Mouse (Mus musculus) right cerebral cortex, postnatal 4 days (tissue): ENCODE results near the gene Ldlrad1.

Experiments used
- DNase-seq: peaks from one replicate; pipeline ENCODE4 v3.0.0-alpha.2; 2022

Gene Ldlrad1

DNA sequence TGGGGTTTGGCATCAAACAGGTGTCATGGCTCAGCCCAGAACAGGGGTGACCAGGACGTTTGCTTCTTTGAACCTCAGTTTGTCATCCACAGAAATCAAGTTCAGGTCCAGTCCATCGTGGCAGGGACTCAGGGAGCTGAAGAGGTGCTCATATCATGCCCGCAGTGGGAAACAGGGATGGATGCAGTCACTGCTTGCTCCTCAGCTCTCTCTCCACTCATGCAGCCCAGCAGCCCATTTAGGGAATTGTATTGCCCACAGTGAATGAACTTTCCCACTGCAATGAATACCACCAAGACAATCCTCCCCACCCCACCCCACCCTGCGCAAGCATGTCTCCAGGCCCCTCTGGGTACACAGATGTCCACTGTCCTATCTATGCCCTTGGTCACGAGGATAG is 3.0 kb downstream of the Ldlrad1 start:
- DNase-seq: no peak

DNA sequence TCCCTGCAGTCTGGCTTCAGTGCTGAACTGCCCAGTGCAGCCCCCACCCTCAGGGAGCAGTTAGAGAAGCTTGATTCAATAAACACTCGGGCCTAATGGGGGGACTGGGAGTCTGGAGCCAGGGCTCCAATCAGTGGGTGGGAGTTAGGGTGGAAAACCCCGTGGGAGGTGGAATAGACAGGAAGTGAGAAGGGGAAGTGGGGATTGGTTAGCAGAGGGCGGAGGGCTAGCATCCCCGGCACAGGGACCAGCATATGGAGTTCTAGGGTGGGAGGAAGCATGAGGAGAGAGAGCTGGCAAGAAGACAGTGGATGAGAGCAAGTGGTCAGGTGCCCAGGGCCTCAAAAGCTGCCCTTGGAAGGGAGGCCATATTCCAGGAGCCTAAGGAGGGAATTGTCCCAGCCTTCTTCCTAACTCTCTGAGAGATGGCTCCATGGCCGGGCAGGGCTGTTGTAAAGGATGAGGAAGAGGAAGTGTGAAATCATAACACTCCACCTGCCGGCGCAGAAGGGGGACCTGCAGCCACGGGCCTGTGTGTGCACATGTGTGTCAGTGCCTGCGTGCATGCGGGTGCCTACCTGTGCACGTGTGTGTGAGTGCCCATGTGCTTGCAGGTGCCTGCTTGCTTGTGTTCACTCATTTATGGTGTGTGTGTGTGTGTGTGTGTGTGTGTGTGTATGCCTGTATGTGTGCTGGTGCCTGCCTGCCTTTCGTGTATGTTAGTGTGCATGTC is 4.5 kb downstream of the Ldlrad1 start:
- no peak for DNase-seq

DNA sequence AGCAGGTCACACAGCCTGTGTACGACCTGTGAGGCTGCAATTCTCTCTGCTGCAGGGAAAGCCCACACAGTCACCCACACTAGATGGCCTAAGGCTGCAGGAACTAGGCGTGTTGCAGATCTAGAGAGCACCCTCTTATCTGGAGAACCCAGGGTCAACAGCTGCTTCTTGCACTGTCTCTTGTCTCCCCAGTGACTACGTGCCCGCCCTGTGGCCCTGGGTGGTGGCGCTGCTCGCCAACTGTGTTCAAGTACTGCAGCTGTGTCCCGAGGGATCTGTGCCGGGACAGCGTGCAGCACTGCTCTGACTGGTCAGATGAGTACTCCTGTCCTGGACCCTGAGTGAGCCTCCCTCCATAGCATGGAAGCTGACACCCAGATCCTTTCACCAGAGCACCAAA is 8.6 kb downstream of the Ldlrad1 start:
- no peak for DNase-seq

DNA sequence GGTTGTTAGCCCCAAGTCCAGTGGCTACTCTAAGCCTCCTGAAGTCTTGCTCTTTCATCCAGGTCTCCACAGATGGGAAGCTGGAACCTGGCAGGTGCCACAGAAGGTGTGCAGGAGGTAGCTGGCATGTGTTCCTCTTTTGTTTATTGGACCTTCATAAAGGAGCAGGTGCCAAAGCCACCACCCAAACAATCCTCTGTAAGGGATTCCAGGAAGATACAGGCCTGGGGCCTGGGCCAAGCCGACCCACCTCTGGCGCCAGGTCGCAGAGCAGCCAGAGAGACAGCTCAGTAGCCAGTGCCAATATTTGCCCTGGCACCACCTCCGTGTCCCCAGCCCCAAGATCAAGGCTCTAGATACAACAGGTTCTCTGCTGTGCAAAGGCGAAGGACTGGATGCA is 12.5 kb downstream of the Ldlrad1 start:
- no peak for DNase-seq

DNA sequence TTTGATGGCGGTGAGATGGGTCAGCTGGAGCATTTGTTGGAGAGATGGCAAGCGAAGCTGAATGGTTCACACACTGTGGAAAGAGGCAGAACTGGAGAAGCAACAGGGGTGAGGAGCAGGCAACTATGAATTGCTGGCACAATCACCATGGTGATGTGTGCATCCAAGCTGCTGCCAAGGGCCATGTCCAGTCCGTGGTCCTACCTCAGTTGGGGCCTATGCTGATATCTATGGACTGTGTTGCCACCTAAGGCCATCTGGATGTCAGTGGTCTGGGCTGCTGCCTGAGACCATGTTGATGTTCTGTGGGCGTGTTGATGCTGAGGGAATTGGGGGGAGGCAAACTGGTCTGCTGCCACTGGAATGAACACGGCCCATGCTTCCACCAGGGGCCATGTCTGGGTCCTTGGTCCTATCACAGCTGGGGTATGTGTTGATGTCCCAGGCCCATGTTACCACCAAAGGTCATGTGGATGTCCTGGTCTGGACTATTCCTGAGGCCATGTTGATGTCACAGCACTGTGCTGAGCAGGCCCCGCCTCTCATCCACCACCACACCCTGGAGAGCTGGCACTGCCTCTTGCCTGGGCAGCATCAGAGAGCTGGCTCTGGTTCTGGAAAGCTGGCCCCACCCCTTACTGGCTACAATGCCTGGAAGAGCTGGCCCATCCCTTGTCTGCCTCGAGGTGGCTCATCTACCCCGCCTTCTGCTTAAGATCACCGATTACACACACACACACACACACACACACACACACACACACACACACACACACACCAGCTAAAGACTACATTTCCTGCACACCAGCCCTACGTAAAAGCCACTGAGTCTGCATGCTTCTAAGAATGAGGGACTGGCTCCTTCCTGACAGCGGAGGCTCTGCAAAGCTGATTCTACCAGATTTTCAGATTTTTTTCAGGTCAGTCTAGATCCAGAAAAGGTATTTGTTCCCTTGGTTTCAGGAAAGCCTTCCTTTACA is 14.5 kb downstream of the Ldlrad1 start:
- no peak for DNase-seq

DNA sequence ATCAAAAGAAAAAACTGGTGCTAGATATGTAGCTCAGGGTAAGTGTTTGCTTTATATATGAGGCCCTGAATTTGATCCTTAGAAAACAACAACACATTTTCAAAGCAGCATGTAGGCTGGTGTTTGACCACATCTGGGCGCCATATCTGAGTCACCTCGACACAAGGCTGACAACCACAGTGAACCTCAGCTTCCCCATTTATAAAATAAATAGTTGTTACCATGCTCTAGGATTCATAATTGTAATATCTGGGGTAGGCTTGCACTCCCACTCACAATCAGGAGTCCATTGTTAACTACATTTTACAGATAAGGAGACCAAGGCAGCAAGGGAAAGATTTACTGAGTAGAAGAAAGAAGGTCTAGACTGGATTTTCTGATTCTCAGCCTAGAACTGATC is 17.3 kb downstream of the Ldlrad1 start:
- no peak for DNase-seq

DNA sequence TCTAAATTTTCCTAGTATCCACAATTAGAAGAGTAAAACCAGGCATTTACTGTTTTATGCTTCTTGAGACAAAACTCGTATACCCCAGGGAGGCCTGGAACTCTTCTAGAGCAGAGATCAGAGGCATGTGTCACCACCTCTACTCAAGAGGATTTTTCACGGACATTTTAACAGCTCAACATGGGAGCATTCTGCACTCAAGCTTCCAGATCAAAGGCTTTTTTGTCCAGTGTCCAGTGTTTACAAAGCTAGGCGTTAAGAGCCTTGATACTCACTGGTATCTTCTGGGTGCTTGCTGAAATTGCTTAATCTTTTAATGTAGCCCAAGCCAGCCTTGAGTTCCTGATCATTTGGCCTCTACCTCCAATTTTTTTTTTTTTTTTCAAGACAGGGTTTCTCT is 23.2 kb downstream of the Ldlrad1 start:
- DNase-seq: no peak

DNA sequence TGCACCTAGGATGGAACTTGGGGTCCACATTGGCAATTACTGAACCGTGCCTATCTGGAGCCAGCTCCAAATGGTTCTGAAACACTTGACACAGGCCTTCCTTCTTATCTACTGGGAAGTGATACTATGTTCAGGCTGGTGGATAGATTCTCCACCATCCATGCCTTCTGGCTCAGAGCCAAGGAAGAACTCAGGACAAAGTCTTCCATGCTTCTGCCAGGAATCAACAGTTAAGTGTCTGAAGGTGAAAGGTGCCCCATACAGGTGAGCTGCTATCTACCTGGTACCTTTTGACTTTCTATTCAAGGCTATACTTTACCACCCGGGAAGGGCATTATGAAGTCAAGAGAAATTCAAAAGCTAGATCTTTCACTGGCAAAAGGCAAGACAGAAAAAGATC is 29.3 kb downstream of the Ldlrad1 start:
- no peak for DNase-seq

DNA sequence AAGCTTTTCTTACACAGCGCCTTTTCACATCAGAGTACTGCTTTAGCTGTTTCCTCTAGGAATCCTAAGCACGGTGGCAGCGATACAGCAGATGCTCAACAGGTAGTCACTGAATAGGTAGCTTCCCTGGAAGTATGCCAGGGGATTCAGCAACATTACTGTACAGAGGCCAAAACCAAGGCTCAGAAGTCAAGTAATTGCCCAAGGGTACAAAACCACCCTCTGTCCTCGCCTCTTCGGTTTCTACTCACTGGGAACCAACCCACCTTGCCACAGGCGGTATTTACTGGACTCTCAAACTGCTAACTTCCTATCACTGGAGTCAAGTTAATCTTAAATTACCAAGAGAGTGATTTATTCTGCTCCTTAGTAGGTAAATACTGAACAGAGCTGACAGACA is 31.2 kb downstream of the Ldlrad1 start:
- DNase-seq: no peak

DNA sequence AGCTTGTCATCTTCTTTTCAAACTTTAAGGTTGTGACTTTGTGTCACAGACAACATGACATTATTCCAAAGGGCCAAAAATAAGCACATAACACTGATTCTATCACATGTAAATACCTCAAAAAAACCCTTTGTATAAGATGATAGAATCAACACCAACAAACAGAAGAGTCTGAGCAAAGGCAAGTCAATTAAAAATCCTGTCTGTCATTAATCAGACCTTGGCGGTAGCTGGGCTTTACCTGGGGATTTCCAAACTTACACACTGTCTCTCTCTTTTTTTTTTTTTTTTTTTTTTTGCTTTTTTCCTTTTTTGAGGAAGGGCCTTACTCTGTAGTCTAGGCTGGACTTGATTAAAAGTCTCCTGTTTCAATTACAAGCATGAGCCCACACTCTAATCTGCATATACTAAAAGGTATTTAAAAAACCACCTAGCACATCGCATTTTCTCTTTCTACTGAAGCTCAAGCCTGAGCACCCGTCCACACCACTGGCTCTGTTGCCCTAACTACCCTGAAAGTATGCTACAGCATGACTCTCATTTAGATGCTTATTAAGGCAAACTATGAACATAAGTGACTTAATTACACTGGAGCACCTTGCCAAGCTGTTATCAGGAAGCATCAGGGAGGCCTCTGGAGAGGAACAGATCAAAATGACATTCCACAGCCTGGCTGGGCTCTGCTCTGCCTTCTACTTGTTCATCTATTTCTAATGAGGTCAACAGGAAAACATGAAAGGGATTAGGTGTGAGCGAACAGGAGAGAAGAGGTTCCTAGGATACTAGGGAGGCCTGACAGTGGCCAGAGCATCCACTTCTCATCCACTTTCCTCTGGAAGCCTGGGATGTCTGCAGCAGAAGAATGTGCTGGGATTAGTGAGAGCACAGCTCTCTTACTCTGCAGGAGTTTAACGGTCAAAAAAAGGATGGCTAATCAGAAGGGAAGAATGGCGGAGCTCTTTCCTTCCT is 34.7 kb downstream of the Ldlrad1 start:
- no peak for DNase-seq

DNA sequence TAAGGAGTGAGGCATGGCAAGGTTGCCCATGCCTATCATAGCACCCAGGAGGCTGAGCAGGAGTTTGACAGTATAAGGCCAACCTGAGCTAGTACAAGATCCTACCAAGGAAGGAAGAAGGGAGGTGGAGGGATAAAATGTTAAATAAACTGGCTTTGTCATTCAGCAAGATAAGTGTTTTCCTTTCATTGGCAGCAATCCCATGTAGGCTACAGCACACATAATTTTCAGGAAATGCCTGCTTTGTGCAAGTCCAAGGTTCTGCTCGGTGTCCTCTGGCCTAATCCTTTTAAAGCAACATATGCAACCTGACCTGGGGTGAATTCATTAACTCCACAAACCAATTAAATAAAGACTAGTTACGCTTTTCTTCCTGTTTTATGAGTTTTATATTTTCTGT is 36.4 kb downstream of the Ldlrad1 start:
- DNase-seq: no peak

DNA sequence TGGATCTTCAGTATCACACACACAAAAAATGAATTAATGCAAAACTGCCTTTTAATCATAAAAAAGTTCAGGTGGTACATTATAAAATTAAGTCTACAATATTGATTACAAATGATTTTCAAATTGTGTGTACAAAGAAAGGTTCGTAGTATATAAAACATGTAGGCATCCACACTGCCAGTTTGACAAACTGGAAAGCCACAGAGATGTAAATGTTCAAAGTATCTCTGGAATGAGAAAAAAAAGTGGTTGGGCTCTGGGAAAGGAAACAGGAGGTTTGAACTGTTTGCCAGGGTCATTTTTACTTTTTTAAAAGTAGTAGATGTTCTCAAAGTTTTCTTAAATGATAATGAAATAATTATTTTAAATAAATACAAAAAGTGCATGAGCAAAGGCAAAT is 37.1 kb downstream of the Ldlrad1 start:
- DNase-seq: no peak

DNA sequence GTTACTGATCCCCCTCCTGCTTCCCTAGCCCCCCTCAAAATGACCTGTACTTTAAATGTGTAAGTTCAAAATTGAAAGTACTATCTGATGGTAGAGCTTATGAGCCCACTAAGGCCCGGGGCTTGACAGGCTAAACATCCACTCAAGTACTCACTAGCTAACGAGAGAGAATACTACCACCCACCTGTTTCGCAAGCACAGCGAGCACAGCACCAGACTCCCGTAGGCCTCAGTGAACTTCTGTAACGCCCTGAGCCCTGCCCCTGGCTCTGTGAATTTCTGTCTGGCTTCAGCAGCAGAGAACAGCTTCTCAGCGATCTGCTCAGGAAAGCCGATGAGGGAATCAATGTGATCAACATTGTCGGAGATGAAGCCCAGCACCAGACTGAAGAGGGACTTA is 38.1 kb downstream of the Ldlrad1 start:
- DNase-seq: no peak

DNA sequence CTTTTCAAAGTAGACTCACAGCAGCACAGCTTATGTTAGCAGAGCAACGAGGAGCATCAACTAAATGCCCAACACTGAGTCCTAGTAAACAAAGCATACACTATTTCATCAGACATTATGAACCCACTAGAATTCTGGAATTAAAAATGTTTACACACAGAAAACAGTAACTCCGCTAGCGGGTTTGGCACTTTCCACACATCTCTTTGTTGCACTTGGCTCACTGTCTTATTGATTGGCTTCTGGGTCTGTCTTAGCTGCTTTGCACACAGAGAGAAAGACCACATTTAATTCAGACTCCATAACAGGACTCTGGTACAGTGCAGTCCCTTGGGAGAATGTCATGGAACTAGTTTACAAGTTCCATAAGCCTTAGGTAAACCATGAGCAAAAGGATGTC is 39.1 kb downstream of the Ldlrad1 start:
- DNase-seq: no peak

DNA sequence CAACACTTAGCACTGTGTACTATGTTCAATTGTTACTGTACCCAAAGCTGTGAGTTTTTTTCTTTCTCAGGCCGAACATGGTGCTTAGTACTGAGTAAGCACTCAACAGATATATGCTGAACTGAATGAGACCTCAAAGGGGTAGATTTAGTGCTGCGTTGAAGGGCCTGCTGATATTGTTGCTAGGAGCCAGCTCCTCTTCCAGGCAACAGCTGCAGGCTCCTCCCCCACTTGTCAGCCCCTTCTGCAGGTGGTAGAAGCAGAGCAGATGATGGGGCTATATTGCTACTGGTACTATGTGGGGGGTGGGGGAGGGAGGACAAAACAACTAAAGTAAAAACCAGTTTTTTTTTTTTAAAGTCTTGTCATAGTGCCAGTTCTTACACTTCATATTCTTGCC is 40.5 kb downstream of the Ldlrad1 start:
- no peak for DNase-seq

DNA sequence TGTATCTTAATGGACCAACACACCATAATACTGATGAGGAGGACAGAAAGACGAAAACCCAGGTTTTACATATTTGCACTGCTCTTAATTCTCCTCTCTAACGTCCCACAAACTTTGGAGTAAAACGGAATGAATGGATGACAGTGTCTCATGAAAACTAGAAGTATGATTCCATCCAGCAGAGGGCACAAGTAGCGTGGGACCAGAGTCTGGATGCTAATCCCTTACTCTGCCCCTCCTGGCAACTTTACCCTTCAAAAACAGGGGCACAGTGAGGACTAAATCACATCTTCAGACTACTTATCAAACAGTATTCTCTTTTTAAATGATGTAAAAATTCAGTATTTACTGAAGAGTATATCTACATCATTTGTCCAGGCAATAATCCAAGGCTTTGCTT is 41.5 kb downstream of the Ldlrad1 start:
- DNase-seq: peak; percentile 22

DNA sequence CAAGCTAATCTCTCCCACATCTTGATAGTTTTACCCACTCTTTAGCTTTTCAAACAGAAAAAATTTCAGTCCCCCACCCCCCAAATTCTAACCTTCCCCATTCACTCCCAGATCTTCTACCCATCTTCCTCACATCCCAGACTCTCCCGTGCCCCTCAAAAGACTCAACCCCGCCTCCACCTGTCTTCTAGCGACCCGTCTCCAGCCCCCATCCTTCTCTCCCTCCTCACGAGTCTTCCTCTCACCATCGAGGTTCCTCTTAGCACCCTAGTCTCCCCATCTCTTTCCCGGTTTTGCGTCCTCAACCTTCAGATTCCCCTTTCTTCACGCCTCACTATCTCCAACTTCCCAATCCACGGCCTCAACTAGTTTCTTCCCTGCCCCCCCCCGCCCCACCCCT is 43.5 kb downstream of the Ldlrad1 start:
- DNase-seq: no peak

DNA sequence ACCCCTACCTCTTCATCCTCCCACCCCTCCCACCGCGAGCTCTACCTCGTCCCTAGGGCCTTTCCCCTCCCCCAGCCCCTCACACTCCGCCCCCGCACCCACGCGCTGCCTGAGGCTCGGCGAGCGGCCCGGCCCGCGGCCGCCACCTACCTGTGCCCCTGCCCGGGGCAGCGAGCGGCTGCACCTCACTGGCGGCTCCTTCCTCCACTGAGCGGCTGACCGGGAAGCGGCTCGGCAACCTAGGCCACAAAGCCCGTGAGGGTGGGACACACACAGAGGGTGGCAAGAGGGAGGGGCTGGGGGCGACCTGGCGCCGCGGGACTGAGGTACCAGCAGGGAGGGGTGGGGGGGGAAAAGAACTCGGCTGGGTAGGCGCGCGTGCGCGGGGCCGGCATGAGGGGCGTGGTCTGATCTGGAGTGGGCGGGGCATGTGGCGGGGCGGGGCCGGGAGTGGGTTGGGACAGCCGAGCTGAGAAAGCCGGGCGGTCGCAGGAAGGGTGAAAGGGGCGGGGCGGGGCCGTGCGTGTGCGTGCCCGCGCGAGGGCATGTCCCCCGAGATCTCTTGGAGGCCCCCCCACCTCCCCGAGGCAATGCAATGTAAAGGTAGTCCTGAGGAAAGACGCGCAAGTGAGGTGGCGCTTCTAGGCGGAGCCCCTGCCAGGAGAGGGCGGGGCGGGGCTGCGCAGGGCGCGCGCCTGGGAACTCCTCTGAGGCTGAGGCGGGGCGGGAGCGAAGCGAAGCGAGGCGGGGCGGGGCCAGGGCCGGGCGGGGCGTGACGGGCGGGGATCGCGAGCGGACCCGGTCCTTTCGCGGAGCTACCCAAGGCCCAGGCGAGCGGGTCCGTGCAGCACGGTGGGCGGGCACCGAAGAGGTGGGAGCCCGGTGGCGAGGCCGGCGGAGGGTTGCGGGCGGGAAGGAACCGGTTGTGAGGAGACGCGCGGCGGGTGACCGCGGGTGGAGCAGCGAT is 44.4 kb downstream of the Ldlrad1 start, which contains the start of the genes Lrrc42 and Hspb11:
Lrrc42 (minus strand) TSS at position 408 of the 967 bp plus-strand sequence.
Hspb11 (plus strand) TSS at position 469 of the 967 bp plus-strand sequence.
- DNase-seq: peak; percentile 98

DNA sequence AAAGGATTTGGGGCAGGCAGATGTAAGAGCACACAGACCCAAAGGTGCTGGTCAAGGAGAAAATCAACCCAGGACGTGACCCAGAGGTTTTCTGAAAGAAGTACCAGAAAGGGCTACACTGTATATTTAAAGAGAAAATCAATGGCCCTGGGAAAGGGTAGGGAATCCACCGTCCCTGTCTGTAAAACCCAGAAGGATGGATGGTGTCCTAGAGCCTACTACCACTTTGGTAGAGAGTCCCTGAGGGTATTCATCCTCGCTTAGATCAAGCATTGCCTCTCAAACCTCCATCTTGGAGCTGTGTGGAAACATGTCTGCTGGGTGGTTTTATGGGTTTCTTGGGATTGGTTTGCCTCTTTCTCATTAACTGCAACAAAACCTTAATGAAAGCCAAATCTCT is 45.4 kb downstream of the Ldlrad1 start:
- DNase-seq: no peak

DNA sequence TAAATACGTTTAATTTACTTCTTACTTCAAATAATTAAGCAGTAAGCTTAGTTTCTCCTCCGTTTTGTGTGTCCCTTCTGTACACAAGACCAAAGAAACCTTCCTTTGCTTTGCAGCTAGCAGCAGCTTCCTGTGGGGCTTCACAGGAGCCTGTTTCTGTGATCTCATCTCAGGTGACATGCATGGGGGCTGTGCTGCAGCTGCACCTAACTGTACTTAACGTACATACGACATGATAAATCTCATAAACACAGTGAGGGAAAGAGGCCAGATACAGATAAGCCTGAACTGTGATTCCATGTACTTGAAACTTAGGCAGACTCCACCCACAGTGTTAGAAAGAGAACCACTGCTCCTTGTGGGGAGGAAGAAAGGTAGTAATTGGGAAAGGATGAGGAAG is 51.0 kb downstream of the Ldlrad1 start:
- no peak for DNase-seq
